Mouse (Mus musculus): Measurements from ENCODE around the gene Tomm22.
"Not testable (repeated sequence)": the region's sequence is repeated elsewhere in the genome, so short reads cannot be mapped to it uniquely, and the experiment has no call there.

Tomm22 gene

GRCm38 (mm10) chr15:79670249-79670971, at the start of gene Tomm22:
Gene Tomm22, plus strand, starts transcription at chr15:79670861.
- DNase-seq (ENCODE audit: extremely low read depth, low read depth), result peak; percentile 84

- DNase-seq (ENCODE audit: extremely low read depth, low read depth), result no peak
These were observed 40.2 kb upstream of the Tomm22 start for GRCm38 (mm10) chr15:79630471-79630870.

- no peak for DNase-seq (ENCODE audit: extremely low read depth, low read depth)
These were observed 29.4 kb upstream of the Tomm22 start for GRCm38 (mm10) chr15:79641135-79641817.

- no peak for DNase-seq (ENCODE audit: extremely low read depth, low read depth)
These were observed 25.2 kb upstream of the Tomm22 start for GRCm38 (mm10) chr15:79645483-79645882.

GRCm38 (mm10) chr15:79648130-79648529, 22.5 kb upstream of the Tomm22 start:
- DNase-seq (ENCODE audit: extremely low read depth, low read depth), result no peak

GRCm38 (mm10) chr15:79650569-79650968, 20.1 kb upstream of the Tomm22 start:
- no peak for DNase-seq (ENCODE audit: extremely low read depth, low read depth)

GRCm38 (mm10) chr15:79651481-79651880, 19.2 kb upstream of the Tomm22 start:
- no peak for DNase-seq (ENCODE audit: extremely low read depth, low read depth)

- no peak for DNase-seq (ENCODE audit: extremely low read depth, low read depth)
These were observed 14.2 kb upstream of the Tomm22 start for GRCm38 (mm10) chr15:79656451-79656850.

- DNase-seq (ENCODE audit: extremely low read depth, low read depth), result peak; percentile 73
These were observed 12.7 kb upstream of the Tomm22 start for GRCm38 (mm10) chr15:79657837-79658530.

- DNase-seq (ENCODE audit: extremely low read depth, low read depth), result peak; percentile 80
These were observed 11.9 kb upstream of the Tomm22 start, which contains the start of the genes Fam227a and Cby1 for GRCm38 (mm10) chr15:79658531-79659375. Gene Fam227a, minus strand, starts transcription at chr15:79658956. Gene Cby1, plus strand, starts transcription at chr15:79659199.

- no peak for DNase-seq (ENCODE audit: extremely low read depth, low read depth)
These were observed 8.8 kb upstream of the Tomm22 start for GRCm38 (mm10) chr15:79661852-79662251.

- no peak for DNase-seq (ENCODE audit: extremely low read depth, low read depth)
These were observed 6.0 kb upstream of the Tomm22 start for GRCm38 (mm10) chr15:79664666-79665065.

GRCm38 (mm10) chr15:79669195-79669594, 1.5 kb upstream of the Tomm22 start:
- DNase-seq (ENCODE audit: extremely low read depth, low read depth), result no peak

GRCm38 (mm10) chr15:79670972-79671299, 275 bp downstream of the Tomm22 start:
- no peak for DNase-seq (ENCODE audit: extremely low read depth, low read depth)

- DNase-seq (ENCODE audit: extremely low read depth, low read depth), result not testable (repeated sequence)
These were observed 1.2 kb downstream of the Tomm22 start for GRCm38 (mm10) chr15:79671828-79672348.

GRCm38 (mm10) chr15:79677936-79678335, 7.3 kb downstream of the Tomm22 start:
- no peak for DNase-seq (ENCODE audit: extremely low read depth, low read depth)

GRCm38 (mm10) chr15:79681973-79682372, 11.3 kb downstream of the Tomm22 start:
- no peak for DNase-seq (ENCODE audit: extremely low read depth, low read depth)

GRCm38 (mm10) chr15:79683146-79683545, 12.5 kb downstream of the Tomm22 start:
- no peak for DNase-seq (ENCODE audit: extremely low read depth, low read depth)

- no peak for DNase-seq (ENCODE audit: extremely low read depth, low read depth)
These were observed 13.2 kb downstream of the Tomm22 start for GRCm38 (mm10) chr15:79683707-79684465.

GRCm38 (mm10) chr15:79684616-79685015, 14.0 kb downstream of the Tomm22 start:
- DNase-seq (ENCODE audit: extremely low read depth, low read depth), result no peak

All from MEL-GATA-1-ER (cell line).